In genomic region chr16:94588171-94588570, GRCm38 (mm10) we compare ENCODE assay signal across 11 mouse cellular contexts. TPM values are rescaled to one million over a fixed set of nuclear protein-coding genes. Genes with fewer than 3 reads are reported as not detected.
A peak's percentile ranks its signal among the peaks of the same experiment; 100 is the strongest.
DNase-seq lines count a peak whose midpoint lies in the region; ATAC-seq lines count a peak whose summit lies in the region.
"Had no signal": no experiment of that assay in that cellular context is flagged by ENCODE, and none has a peak within 500 bp of the region (broad histone marks: within the 10 kb centered on the region; RNA-seq: fewer than 3 reads in every experiment).

No protein-coding gene starts in this region.

- H3K4me1 ChIP-seq in hindbrain, embryonic 15.5 days (replicated peaks), result peaks cover 68% of the 10 kb centered on the region
- H3K4me1 ChIP-seq in hindbrain, embryonic 11.5 days (replicated peaks; ENCODE audit: control insufficient read depth, insufficient read depth, low read length), result peaks cover 3% of the 10 kb centered on the region; the same call in 1 of the 2 replicates
- peaks cover 61% of the 10 kb centered on the region for H3K4me1 ChIP-seq in midbrain, embryonic 15.5 days
- H3K4me1 ChIP-seq in midbrain, embryonic 14.5 days (ENCODE audit: control insufficient read depth, insufficient read depth, low read length), result peaks cover 27% of the 10 kb centered on the region
- H3K4me1 ChIP-seq in stomach, embryonic 16.5 days (ENCODE audit: control insufficient read depth, insufficient read depth, low read length), result peaks cover 47% of the 10 kb centered on the region

- H3K9ac ChIP-seq in hindbrain, embryonic 15.5 days, result no peak overlapping the region
- H3K9ac ChIP-seq in hindbrain, embryonic 11.5 days (ENCODE audit: low read depth, low read length), result no peak overlapping the region
- H3K9ac ChIP-seq in midbrain, embryonic 15.5 days, result no peak overlapping the region
- H3K9ac ChIP-seq in midbrain, embryonic 14.5 days (replicated peaks; ENCODE audit: low read length), result no peak overlapping the region
- 0 out of 2 replicates have a peak overlapping the region, but pooled peaks have one; percentile 28 for H3K9ac ChIP-seq in stomach, embryonic 16.5 days (ENCODE audit: low read length)
- H3K9ac ChIP-seq: heart, embryonic 13.5 days had no signal

- no peak overlapping the region for H3K4me2 ChIP-seq in hindbrain, embryonic 15.5 days
- H3K4me2 ChIP-seq in hindbrain, embryonic 11.5 days (replicated peaks; ENCODE audit: low read depth, low read length), result no peak overlapping the region
- no peak overlapping the region for H3K4me2 ChIP-seq in midbrain, embryonic 15.5 days
- H3K4me2 ChIP-seq in midbrain, embryonic 14.5 days (ENCODE audit: low read length), result no peak overlapping the region
- H3K4me2 ChIP-seq in stomach, embryonic 16.5 days (ENCODE audit: low read depth, low read length), result no peak overlapping the region
- H3K4me2 ChIP-seq: heart, embryonic 13.5 days had no signal

- 67% methylated on average over 8 of the region's 8 CpGs for WGBS in hindbrain, embryonic 15.5 days
- 84% methylated on average over 8 of the region's 8 CpGs for WGBS in hindbrain, embryonic 11.5 days
- 81% methylated on average over 8 of the region's 8 CpGs for WGBS in midbrain, embryonic 15.5 days
- 82% methylated on average over 8 of the region's 8 CpGs for WGBS in midbrain, embryonic 14.5 days
- 49% methylated on average over 8 of the region's 8 CpGs for WGBS in stomach, embryonic 16.5 days

- peak; percentile 12; the same call in 1 of the 2 replicates for ATAC-seq in hindbrain, embryonic 15.5 days (ENCODE audit: low FRiP score, low read depth)
- ATAC-seq in hindbrain, embryonic 11.5 days (ENCODE audit: low FRiP score), result no peak
- peak; percentile 47; the same call in 1 of the 2 replicates for ATAC-seq in midbrain, embryonic 15.5 days (replicated peaks)
- ATAC-seq in midbrain, embryonic 14.5 days (ENCODE audit: low FRiP score, low TSS enrichment), result no peak
- no peak for ATAC-seq in stomach, embryonic 16.5 days (ENCODE audit: insufficient read depth, low FRiP score)

- H3K27me3 ChIP-seq in hindbrain, embryonic 15.5 days, result no peaks in the 10 kb centered on the region
- H3K27me3 ChIP-seq in hindbrain, embryonic 11.5 days (ENCODE audit: control insufficient read depth, insufficient read depth, low read length), result no peaks in the 10 kb centered on the region
- no peaks in the 10 kb centered on the region for H3K27me3 ChIP-seq in midbrain, embryonic 15.5 days (replicated peaks)
- no peaks in the 10 kb centered on the region for H3K27me3 ChIP-seq in midbrain, embryonic 14.5 days (ENCODE audit: control insufficient read depth, insufficient read depth, low read length)
- H3K27me3 ChIP-seq in stomach, embryonic 16.5 days (ENCODE audit: control insufficient read depth, insufficient read depth, low read length), result no peaks in the 10 kb centered on the region
- H3K27me3 ChIP-seq: heart, embryonic 13.5 days had no signal

- no peaks in the 10 kb centered on the region for H3K9me3 ChIP-seq in hindbrain, embryonic 15.5 days
- no peaks in the 10 kb centered on the region for H3K9me3 ChIP-seq in hindbrain, embryonic 11.5 days (ENCODE audit: control insufficient read depth, low read length)
- H3K9me3 ChIP-seq in midbrain, embryonic 15.5 days, result no peaks in the 10 kb centered on the region
- H3K9me3 ChIP-seq in midbrain, embryonic 14.5 days (ENCODE audit: control insufficient read depth, low read length), result no peaks in the 10 kb centered on the region
- no peaks in the 10 kb centered on the region for H3K9me3 ChIP-seq in stomach, embryonic 16.5 days (replicated peaks; ENCODE audit: control insufficient read depth, low read length)
- H3K9me3 ChIP-seq: heart, embryonic 13.5 days had no signal

- no peak overlapping the region for H3K27ac ChIP-seq in hindbrain, embryonic 15.5 days (replicated peaks)
- no peak overlapping the region for H3K27ac ChIP-seq in hindbrain, embryonic 11.5 days (ENCODE audit: low read depth, low read length)
- no peak overlapping the region for H3K27ac ChIP-seq in midbrain, embryonic 15.5 days
- no peak overlapping the region for H3K27ac ChIP-seq in midbrain, embryonic 14.5 days (replicated peaks; ENCODE audit: low read depth, low read length)
- peak overlapping the region; percentile 21; the same call in 1 of the 2 replicates for H3K27ac ChIP-seq in stomach, embryonic 16.5 days (ENCODE audit: low read length)
- H3K27ac ChIP-seq: heart, embryonic 13.5 days had no signal

- peak; percentile 23 for DNase-seq in cerebellum, adult 11 months
- DNase-seq in cerebellum, postnatal 36 days, result no peak
- DNase-seq in hindbrain, embryonic 11.5 days (ENCODE audit: low spot score), result no peak
- no peak for DNase-seq in midbrain, embryonic 14.5 days
- no peak for DNase-seq in embryo, embryonic 10 days (ENCODE audit: low spot score)
- DNase-seq: adrenal gland, postnatal 10 days; liver had no signal

- H3K36me3 ChIP-seq in hindbrain, embryonic 15.5 days, result no peaks in the 10 kb centered on the region
- no peaks in the 10 kb centered on the region for H3K36me3 ChIP-seq in hindbrain, embryonic 11.5 days (ENCODE audit: control insufficient read depth, insufficient read depth, low read length)
- H3K36me3 ChIP-seq in midbrain, embryonic 15.5 days (replicated peaks), result no peaks in the 10 kb centered on the region
- no peaks in the 10 kb centered on the region for H3K36me3 ChIP-seq in midbrain, embryonic 14.5 days (ENCODE audit: control insufficient read depth, insufficient read depth, low read length)
- H3K36me3 ChIP-seq in stomach, embryonic 16.5 days (ENCODE audit: control insufficient read depth, insufficient read depth, low read length), result no peaks in the 10 kb centered on the region
- H3K36me3 ChIP-seq: heart, embryonic 13.5 days had no signal

- no peak overlapping the region for H3K4me3 ChIP-seq in hindbrain, embryonic 15.5 days
- no peak overlapping the region for H3K4me3 ChIP-seq in hindbrain, embryonic 11.5 days (ENCODE audit: low read depth, low read length)
- H3K4me3 ChIP-seq in midbrain, embryonic 15.5 days, result no peak overlapping the region
- H3K4me3 ChIP-seq in midbrain, embryonic 14.5 days (replicated peaks; ENCODE audit: low read depth, low read length), result no peak overlapping the region
- H3K4me3 ChIP-seq in stomach, embryonic 16.5 days (replicated peaks; ENCODE audit: low read length), result no peak overlapping the region
- H3K4me3 ChIP-seq: heart, embryonic 13.5 days had no signal

RNA-seq across cellular contexts. Expression of gene Dyrk1a, which starts 18.4 kb away (rescaled TPM):
- 10.5 and 10.7 TPM in 2 replicates for polyA plus RNA-seq in hindbrain, embryonic 15.5 days (2015; fragmentation: Nextera tagmentation; extraction: Ambion mirVana)
- 11.9 and 17.5 TPM in 2 replicates for polyA plus RNA-seq in hindbrain, embryonic 11.5 days (2014; fragmentation: Nextera tagmentation; extraction: Ambion mirVana)
- 11.1 and 11.7 TPM in 2 replicates for polyA plus RNA-seq in midbrain, embryonic 15.5 days (2015; fragmentation: Nextera tagmentation; extraction: Ambion mirVana)
- polyA plus RNA-seq in midbrain, embryonic 14.5 days (2014; fragmentation: Nextera tagmentation; extraction: Ambion mirVana), result 16.8 and 20.8 TPM in 2 replicates
- 7.4 TPM in 2 replicates for polyA plus RNA-seq in stomach, embryonic 16.5 days (2015; fragmentation: Nextera tagmentation; extraction: Ambion mirVana)

Comparison
In these comparisons a context has a peak if more than half of its experiments do, and no peak if none do; other contexts are left out.
1. ATAC-seq: peak in hindbrain, embryonic 15.5 days (single experiment) and midbrain, embryonic 15.5 days (single experiment); none in hindbrain, embryonic 11.5 days (single experiment), midbrain, embryonic 14.5 days (single experiment) and stomach, embryonic 16.5 days (single experiment).